In genomic region chr2:31963491-31963890, GRCm38 (mm10) we compare ENCODE assay signal across 9 mouse cellular contexts. TPM values are rescaled to one million over a fixed set of nuclear protein-coding genes. Genes with fewer than 3 reads are reported as not detected.
DNase-seq lines count a peak whose midpoint lies in the region; ATAC-seq lines count a peak whose summit lies in the region.
"Had no signal": no experiment of that assay in that cellular context is flagged by ENCODE, and none has a peak within 500 bp of the region (broad histone marks: within the 10 kb centered on the region; RNA-seq: fewer than 3 reads in every experiment).

No protein-coding gene starts in this region.

- H3K4me1 ChIP-seq in heart, embryonic 15.5 days (replicated peaks), result peaks cover 8% of the 10 kb centered on the region; the same call in 1 of the 2 replicates
- H3K4me1 ChIP-seq in hindbrain, embryonic 15.5 days (replicated peaks), result peaks cover 26% of the 10 kb centered on the region

- H3K27me3 ChIP-seq in heart, embryonic 15.5 days, result no peaks in the 10 kb centered on the region
- H3K27me3 ChIP-seq in hindbrain, embryonic 15.5 days, result no peaks in the 10 kb centered on the region

- DNase-seq in heart, postnatal 36 days, result no peak
- DNase-seq in cerebellum, adult 8-10 months, result peak; percentile 49
- peak; percentile 21 for DNase-seq in lung, postnatal 36 days
- DNase-seq in testis, postnatal 10 days (ENCODE audit: low spot score), result no peak
- no peak for DNase-seq in frontal cortex, postnatal 10 days (ENCODE audit: low spot score in 2 of 2)
- DNase-seq: gastrocnemius, postnatal 36 days had no signal

- H3K4me3 ChIP-seq in heart, embryonic 15.5 days, result no peak overlapping the region
- no peak overlapping the region for H3K4me3 ChIP-seq in hindbrain, embryonic 15.5 days

- intact Hi-C loops in heart, postnatal 36 days (cut with DNase I), result no loop called here

- H3K27ac ChIP-seq in heart, embryonic 15.5 days, result 0 out of 2 replicates have a peak overlapping the region, but pooled peaks have one; percentile 21
- H3K27ac ChIP-seq in hindbrain, embryonic 15.5 days (replicated peaks), result peak overlapping the region; percentile 80

- H3K36me3 ChIP-seq in heart, embryonic 15.5 days, result no peaks in the 10 kb centered on the region
- no peaks in the 10 kb centered on the region for H3K36me3 ChIP-seq in hindbrain, embryonic 15.5 days

- H3K9me3 ChIP-seq in heart, embryonic 15.5 days (replicated peaks), result no peaks in the 10 kb centered on the region
- H3K9me3 ChIP-seq in hindbrain, embryonic 15.5 days, result no peaks in the 10 kb centered on the region

- 81% methylated on average over 7 of the region's 7 CpGs for WGBS in heart, embryonic 15.5 days
- 64% methylated on average over 7 of the region's 7 CpGs for WGBS in hindbrain, embryonic 15.5 days

- H3K4me2 ChIP-seq in heart, embryonic 15.5 days, result no peak overlapping the region
- no peak overlapping the region for H3K4me2 ChIP-seq in hindbrain, embryonic 15.5 days

- no peak overlapping the region for H3K9ac ChIP-seq in heart, embryonic 15.5 days
- H3K9ac ChIP-seq in hindbrain, embryonic 15.5 days, result no peak overlapping the region

- ATAC-seq in heart, embryonic 15.5 days (replicated peaks; ENCODE audit: insufficient number of reproducible peaks, insufficient read depth, low FRiP score, low read depth), result no peak
- ATAC-seq in hindbrain, embryonic 15.5 days (ENCODE audit: low FRiP score, low read depth), result no peak
- no peak for ATAC-seq in inflammation-experienced regulatory T-cells, adult 6 months

RNA-seq across cellular contexts. Expression of gene Nup214, which starts 10.7 kb away (rescaled TPM):
- polyA plus RNA-seq in heart, embryonic 15.5 days (2015; fragmentation: Nextera tagmentation; extraction: Ambion mirVana), result 54.7 and 55.1 TPM in 2 replicates
- 10 to 100 TPM; 33.4 to 34.5 TPM for total RNA-seq in heart, postnatal 36 days (2021)
- polyA plus RNA-seq in hindbrain, embryonic 15.5 days (2015; fragmentation: Nextera tagmentation; extraction: Ambion mirVana), result 61.6 and 64.8 TPM in 2 replicates
- 100 to 1,000 TPM in 1 of 3 experiments, 10 to 100 TPM in 2; 75.0 to 105 (median 96.0) TPM for polyA plus RNA-seq in inflammation-experienced regulatory T-cells, adult 6 months (2017; shearing (Covaris generic))

RNA-seq across cellular contexts. Expression of gene Aif1l, which starts 13.6 kb away (rescaled TPM):
- polyA plus RNA-seq in heart, embryonic 15.5 days (2015; fragmentation: Nextera tagmentation; extraction: Ambion mirVana), result 45.9 and 46.7 TPM in 2 replicates
- total RNA-seq in heart, postnatal 36 days (2021), result 1 to 10 TPM; 1.6 to 3.2 TPM
- polyA plus RNA-seq in hindbrain, embryonic 15.5 days (2015; fragmentation: Nextera tagmentation; extraction: Ambion mirVana), result 23.5 and 23.7 TPM in 2 replicates
- polyA plus RNA-seq in inflammation-experienced regulatory T-cells, adult 6 months (2017; shearing (Covaris generic)), result 1 to 10 TPM in 1 of 3 experiments, not detected in 2; 1.4 TPM

Comparison
In these comparisons a context has a peak if more than half of its experiments do, and no peak if none do; other contexts are left out.
1. DNase-seq: peak in cerebellum, adult 8-10 months (single experiment) and lung, postnatal 36 days (single experiment); none in heart, postnatal 36 days (0 of 2), testis, postnatal 10 days (single experiment) and frontal cortex, postnatal 10 days (0 of 2).
2. RNA of gene Aif1l, which starts 13.6 kb away (polyA plus RNA-seq): 45.9 to 46.7 TPM in heart, embryonic 15.5 days and 23.5 to 23.7 TPM in hindbrain, embryonic 15.5 days; 1.4 TPM in inflammation-experienced regulatory T-cells, adult 6 months; every median in the first group is over 10 times any median in the second.